Mouse (Mus musculus) layer of hippocampus, postnatal 10 days (tissue): ENCODE measurements around the gene Adrm1. TPM values are rescaled to one million over a fixed set of nuclear protein-coding genes. Genes with fewer than 3 reads are reported as not detected.

Experiments
- DNase-seq, 2 experiments: peaks; one replicate each; pipeline ENCODE4 v3.0.0; 2021; ENCODE audit warnings: low spot score in 2 of 2
- total RNA-seq, 2 experiments: library from RNA; stranded (reverse); gene quantifications; 2 replicates each; pipeline ENCODE4 v1.2.3; 2021

The Adrm1 gene
- total RNA-seq, 2 experiments from 2014 or later: 107 to 117 TPM

- DNase-seq: peak in 1 of 2 experiments; percentile 61
These were observed 12.9 kb downstream of the Adrm1 start for GRCm38 (mm10) chr2:180184011-180184751.

DNA sequence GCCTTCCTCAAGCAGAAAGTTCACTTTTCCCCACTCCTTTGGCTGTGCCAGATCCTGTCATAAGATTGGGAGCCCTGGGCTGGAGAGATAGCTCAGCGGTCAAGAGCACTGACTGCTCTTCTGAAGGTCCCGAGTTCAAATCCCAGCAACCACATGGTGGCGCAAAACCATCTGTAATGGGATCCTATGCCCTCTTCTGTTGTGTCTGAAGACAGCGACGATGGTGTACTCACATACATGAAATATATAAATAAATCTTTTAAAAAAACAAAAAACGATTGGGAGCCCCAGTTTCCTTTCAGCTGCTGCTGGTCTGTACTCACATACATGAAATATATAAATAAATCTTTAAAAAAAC is 13.4 kb downstream of the Adrm1 start:
- no peak for DNase-seq

- DNase-seq: no peak
These were observed 14.4 kb downstream of the Adrm1 start for GRCm38 (mm10) chr2:180185686-180186085.

- DNase-seq: no peak
These were observed 16.1 kb downstream of the Adrm1 start for GRCm38 (mm10) chr2:180187362-180187761.

DNA sequence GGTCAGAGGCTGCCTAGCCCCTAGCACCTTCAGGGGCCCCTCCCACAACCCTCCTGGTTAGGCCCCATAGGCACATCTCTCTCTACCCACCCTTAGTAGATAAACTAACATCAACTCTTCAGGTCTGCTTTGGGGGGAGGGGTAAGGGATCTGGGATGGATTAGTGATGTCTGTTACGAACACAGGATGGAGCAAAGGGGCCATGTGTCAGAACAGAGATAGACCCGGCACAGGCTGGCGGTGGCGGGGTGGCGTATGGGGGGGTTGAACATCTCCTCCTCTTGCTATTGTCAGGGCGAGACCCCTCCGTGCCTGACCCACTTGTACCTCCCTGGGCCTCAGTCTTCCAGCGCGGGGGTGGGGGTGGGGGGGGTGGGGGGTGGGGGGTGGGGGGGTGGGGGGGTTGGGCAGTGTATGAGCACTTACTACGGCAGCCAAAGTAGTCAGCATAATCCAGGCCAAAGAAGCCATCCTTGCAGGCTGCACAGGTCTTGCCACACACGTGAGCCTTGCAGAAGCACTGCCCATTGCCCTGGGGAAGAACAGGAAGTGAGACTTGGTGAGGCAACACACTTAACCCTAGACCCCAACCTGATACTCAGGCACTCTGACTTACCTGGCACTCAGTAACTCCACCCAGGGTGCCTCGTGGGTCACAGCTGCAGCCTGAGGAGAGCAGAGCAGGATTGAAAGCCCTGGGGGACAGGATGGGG is 25.5 kb downstream of the Adrm1 start:
- DNase-seq: no peak

DNA sequence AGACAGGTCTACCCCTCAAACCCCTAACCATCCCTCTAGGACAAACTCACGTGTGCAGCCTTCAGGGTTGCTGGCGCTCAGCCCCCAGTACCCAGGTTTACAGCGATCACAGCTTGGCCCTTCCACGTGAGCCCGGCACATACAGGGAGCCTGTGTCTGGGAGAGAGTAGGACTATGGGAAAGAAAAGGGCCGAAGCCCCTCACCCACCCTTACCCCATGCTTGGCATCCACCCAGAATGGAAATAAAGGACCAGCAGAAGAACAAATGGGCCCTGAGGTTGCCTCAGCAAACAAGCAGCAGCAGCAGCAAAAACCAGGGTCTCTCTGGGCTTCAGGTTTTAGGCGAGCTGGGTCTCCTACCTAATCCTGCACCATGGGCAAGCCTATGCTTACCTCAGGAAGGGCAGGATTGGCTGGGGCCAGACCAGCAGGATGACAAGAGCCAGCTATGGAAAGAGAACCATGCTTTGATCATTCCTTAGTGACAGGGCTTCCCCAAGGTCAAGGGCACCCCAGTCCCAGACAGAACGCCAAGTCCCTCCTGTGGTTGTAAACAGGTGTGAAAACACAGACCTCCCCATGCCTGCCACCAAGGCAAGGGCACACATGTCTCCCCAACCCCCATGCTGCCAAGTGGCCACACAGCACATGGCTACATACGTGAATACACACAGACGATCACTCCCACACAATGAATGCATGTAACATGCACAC is 26.2 kb downstream of the Adrm1 start:
- DNase-seq: no peak

GRCm38 (mm10) chr2:180198782-180199181 is 27.5 kb downstream of the Adrm1 start:
- DNase-seq: no peak

- no peak for DNase-seq
These were observed 29.4 kb downstream of the Adrm1 start for GRCm38 (mm10) chr2:180200681-180201080.

DNA sequence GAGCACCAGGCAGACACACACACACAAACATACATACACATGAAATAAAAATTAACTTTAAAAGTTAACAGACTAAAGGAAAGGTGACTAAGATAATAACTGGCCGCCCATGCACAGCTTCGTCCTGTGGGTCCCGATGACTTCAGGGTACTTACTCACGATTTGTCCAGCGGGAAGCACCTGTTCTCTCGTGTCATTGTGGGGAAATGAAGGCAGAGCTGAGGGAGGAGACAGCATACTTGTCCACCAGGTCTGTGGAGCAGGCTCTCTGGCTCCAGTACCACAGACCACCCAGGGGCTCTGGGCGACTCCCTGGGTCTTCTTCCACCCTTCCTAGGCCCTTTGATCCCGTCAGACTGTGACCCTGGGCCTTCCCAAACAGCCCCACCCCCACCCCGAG is 30.0 kb downstream of the Adrm1 start:
- no peak for DNase-seq

GRCm38 (mm10) chr2:180202263-180202662 is 31.0 kb downstream of the Adrm1 start:
- DNase-seq: no peak

DNA sequence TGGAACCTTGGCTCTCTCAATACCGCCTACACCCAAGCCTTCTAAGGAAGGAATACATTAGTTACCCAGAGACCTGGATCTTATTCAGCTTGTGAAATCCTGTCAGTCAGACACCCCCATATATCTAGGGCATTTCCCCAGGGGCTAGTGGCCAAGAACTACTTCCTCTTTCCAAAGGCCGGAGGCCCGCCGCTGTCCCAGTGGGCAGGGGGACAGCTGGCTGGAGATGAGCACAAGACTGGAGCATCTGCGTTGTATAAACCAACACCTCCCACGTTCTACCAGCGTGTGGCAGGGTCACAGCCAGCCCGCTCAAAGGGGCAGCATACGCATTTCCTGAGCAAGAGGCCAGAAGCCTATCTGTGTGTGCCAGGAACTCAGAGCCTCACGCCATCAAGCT is 31.5 kb downstream of the Adrm1 start:
- peak in 1 of 2 experiments; percentile 34 for DNase-seq

- DNase-seq: no peak
These were observed 33.2 kb downstream of the Adrm1 start for GRCm38 (mm10) chr2:180204501-180204900.

GRCm38 (mm10) chr2:180205083-180205955 is 34.0 kb downstream of the Adrm1 start:
- DNase-seq: no peak

DNA sequence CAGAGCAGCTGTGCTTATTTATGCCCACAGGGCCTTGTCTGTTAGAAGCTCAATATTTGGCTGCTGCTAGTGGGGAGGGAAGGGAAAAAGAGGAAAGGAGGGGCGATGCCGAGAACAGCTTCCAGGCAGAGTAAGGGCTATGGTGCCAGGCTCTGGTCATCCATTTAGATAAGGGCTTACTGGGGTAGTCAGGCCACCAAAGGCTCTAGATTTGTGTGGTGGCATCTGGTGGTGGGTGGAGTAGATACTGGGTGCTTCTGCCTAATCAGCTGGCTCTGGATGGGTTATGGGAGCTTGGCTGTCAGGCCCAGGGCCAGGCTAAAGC is 34.6 kb downstream of the Adrm1 start:
- DNase-seq: no peak

DNA sequence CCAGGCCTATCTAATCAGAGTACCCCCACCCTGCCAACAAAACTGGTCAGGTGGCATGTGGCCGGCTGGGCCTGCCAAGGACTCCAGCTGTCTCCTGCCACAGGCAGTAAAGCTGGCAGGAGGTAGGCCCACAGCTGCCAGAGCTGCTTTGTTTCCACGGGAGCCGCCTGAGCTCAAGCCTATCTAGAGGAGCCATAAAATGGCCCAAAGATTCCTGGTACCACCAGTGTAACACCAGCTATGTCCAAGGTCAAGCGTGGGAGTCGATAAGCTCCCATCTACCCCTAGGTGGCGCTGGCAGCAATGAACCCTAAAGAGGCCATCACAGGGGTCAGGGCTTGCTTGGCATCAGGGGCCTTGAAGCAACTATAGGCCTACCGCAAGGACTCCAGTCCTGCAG is 36.6 kb downstream of the Adrm1 start:
- DNase-seq: peak in 1 of 2 experiments; percentile 53

DNA sequence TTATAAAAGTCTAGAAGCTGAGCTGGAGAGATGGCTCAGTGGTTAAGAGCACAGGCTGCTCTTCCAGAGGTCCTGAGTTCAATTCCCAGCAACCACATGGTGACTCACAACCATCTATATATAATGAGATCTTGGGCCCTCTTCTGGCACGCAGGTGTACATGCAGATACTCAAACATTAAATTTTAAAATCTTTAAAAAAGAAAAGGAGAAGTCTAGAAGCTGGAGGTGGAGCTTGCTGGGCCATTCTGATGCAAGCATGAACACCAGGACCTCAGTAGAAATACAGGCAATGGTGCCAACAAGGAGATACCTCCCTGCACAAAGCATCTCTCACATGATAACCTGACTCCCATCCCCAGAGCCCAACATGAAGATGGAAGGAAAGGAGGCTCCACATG is 37.7 kb downstream of the Adrm1 start:
- DNase-seq: no peak

DNA sequence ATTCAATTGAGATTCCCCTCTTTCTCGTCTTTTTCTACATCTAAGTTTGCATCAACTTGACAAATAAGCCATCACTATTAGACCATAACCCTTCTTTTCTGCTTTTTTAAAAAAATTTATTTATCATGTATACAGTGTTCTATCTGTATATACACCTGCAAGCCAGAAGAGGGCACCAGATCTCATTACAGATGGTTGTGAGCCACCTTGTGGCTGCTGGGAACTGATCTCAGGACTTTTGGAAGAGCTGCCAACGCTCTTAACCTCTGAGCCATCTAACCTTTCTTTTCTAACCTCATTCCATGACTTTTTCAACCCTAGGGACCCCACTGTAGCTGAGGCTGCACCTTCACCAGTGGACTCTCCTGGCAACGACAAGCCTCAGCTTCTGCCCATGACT is 41.0 kb downstream of the Adrm1 start:
- DNase-seq: no peak

DNA sequence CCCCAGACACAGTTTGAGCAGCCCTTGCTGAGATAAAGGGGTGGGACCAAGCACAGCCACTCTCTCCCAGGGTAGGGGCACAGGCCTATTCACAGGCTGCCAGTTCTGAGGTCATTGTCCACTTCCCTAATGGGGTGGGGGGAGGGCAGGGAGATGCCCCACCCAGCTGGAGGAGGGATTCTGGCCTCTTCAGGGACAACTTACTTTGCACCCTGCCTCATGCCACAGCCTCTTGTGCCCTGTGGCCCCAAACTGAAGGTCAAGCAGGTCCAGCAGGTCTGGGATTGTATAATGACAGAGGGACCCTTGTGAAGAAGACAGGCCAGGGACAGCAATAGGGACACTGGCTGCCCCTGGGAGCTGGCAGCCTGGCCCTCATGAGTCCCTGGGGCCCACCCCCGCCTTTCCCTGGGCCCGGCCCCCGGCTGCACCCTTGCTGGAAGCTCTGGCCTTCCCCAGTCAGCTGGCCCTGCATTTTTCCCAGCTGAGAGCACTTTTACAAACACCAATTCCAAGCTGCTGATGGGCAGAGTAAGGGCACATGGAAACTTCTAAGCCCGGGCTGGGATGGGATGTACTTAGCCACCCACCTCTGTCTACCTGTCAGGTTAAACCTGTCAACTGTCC is 43.2 kb downstream of the Adrm1 start:
- DNase-seq: no peak

- DNase-seq: no peak
These were observed 43.8 kb downstream of the Adrm1 start for GRCm38 (mm10) chr2:180215011-180215461.

DNA sequence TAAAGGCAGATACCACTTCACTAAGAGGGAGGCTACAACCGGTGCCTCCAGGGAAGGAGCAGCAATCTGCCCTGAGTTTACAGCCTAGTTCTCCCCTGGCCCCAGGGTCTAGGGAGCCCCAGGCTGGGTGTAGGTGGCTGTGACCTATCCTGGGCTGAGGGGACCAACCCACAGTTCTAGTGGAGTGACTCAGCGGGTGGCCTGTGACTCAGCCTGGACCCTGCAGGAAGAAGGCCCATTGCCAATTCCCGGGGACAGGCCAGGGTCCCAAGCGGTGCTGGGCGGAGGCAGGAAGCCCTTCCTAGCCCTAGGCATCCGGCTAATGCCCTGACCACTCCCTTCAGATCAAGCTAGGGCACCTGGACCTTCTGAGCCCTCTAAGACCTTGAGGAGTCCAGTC is 44.7 kb downstream of the Adrm1 start:
- no peak for DNase-seq

DNA sequence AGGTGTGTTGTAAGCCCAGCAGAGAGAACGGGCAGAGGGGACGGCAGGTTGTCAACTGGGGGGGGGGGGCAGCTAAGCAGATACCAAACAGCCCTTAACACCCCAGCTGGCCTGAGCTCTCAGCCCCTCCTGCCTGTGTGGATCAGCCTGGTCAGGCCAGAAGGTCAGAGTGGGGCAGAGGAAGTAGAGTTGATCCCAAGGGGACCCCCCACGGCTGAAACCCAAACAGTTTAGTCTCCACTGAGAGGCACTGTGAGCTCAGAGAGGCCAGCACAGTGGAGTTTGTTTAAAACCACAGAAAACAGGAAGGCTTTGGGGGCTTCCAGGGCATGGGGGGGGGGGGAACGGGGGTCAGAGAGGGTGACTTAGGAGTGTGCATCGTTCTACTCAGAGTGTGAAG is 45.6 kb downstream of the Adrm1 start:
- no peak for DNase-seq
